Mouse (Mus musculus) hematopoietic multipotent progenitor cell, adult 10-12 weeks (in vitro differentiated cells): Measurements from ENCODE around the gene Acsl4. TPM values are rescaled to one million over a fixed set of nuclear protein-coding genes. Genes with fewer than 3 reads are reported as not detected.

Source experiments
- polyA plus RNA-seq: library from polyadenylated mRNA; stranded (reverse); fragments of >175 nt; gene quantifications from 2 replicates; pipeline ENCODE4 v1.2.3, GENCODE M21; 2012; ENCODE audit warnings: low replicate concordance

Acsl4 gene
- 2.6 and 3.3 TPM in 2 replicates for polyA plus RNA-seq

DNA sequence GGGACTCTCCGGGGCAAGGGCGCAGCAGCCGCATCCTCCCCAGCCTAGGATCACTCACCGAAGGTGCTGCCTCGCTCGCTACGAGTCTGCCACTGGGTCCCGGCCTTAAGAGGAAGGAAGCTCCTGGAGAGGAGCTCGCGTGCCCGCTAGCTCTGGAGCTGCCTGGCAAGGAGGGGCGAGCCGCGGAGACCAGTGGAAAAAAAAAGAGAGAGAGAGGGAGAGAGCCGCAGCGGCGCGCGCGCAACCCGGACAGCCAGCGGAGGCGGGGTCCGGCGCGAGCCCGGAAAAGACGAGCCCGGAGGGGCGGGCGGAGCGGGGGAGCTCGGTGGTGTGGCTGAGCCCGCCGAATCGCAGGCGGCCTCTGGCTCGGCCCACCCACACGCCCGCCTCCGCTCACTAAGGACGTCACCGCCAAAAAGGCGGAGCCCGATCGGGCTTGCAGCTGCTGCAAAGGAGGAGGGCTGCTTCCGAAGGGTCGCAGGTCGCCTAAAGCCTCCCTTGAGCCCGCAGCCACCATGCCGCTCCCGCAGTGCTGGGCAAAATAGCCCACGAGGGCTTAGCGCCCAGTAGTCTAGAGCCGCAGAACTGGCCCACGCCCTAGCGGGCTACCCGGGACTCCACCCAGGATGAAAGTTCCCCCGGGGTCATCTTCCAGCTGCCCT, at the start of gene Acsl4:
Acsl4 (minus strand) TSS at position 289 of the 662 bp plus-strand sequence.

DNA sequence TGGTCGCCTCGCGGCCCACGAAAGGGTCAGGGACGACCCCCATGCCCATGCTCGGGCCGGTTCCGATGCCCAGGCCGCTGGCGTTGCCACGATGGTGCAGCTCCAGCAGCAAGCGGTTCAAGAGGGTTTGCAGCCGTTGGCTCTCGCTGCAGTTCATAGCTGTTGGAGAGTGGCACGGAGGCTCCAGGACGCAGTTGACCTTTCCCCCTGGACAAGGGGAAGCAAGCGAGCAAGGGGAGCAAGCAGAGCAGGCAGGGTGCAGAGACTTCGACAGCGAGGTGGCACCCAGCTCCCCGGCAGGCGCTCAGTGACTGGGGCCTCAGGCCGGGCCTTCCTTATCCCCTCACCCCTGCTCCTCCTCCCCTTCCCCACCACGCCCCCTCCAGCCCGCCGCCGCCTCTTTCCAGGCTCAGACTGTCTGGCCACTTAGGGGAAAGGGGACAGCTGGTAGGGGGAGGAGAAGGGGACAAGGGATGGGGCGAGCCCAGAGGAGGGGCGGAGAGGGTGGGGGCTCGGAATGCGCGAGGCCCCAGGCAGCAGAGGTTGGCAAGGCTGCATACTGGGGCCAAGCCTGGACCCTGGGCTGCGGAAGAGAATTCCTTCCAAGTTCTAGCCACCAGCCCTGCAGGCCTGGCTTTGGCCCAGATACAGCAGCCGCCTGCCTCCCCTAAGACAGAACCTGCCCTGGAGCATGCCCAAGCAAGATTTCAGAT, 84.3 kb downstream of the Acsl4 start, which contains the start of gene Kcne1l:
Kcne1l (minus strand) TSS at position 426 of the 713 bp plus-strand sequence.

Other genes with a start within 250 kb of the Acsl4 start
- not detected in 2 replicates for gene Gucy2f, start 193.6 kb downstream of the Acsl4 start, polyA plus RNA-seq
- gene Nxt2, start 163.8 kb downstream of the Acsl4 start, polyA plus RNA-seq = 0.74 and 4.8 TPM in 2 replicates
- gene Kcne1l, start 84.2 kb downstream of the Acsl4 start, polyA plus RNA-seq = not detected in 2 replicates